Mouse (Mus musculus): ENCODE measurements at regions not wholly inside any gene's neighbourhood (a gene's known extent, or its start where the extent isn't known, plus 50 kb on each side); places are given as distances from the start of the nearest gene placed in this dataset.

- TF ChIP-seq POLR2A (IDR thresholded peaks at IDR 0.05; ENCODE audit: borderline replicate concordance, low read depth, low read length) (no peak), CTCF (IDR thresholded peaks at IDR 0.05; ENCODE audit: low read depth, low read length) (no peak)
These were observed 313.4 kb downstream of the Agtpbp1 start for GRCm38 (mm10) chr13:59271661-59272060.

Data from bone marrow macrophage, adult 2 months (primary cell).